Mouse (Mus musculus): ENCODE results near the gene Cd101.

DNA sequence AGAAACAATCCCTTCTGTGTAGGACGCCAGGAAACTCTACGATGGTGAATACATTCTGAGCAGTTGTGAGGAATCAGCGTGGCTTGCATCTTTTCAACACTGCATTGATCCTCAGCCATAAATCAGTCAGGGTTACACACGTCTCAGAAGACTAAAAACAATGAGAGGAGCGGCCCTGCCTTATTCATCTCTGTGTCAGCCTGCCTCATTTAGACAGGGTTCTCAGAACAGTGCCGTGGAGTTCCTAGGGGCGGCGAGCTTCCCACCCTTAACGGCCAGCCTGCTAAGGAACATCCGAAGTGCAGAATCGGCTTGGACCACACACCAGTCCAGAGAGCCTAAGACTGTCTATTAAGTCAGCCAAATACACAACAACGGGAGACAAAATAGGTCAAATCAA is 39.9 kb downstream of the Cd101 start:
- TF ChIP-seq CTCF (IDR thresholded peaks at IDR 0.05; ENCODE audit: borderline replicate concordance, insufficient read depth, low read depth, low read length) (no peak), POLR2A (IDR thresholded peaks at IDR 0.05; ENCODE audit: borderline replicate concordance, insufficient read depth, low read length) (no peak)
